Mouse (Mus musculus) hindbrain, embryonic 11.5 days (tissue): ENCODE measurements at regions not wholly inside any gene's neighbourhood (a gene's known extent, or its start where the extent isn't known, plus 50 kb on each side); places are given as distances from the start of the nearest gene placed in this dataset.

ENCODE experiments used
- ATAC-seq: fragments of 200-750 bp; cut with Nextera tagmentation; 2 replicates; pipeline ENCODE4 v1.8.0; 2017; ENCODE audit warnings: mild to moderate bottlenecking, moderate TSS enrichment, moderate library complexity; ENCODE audit not compliant: low FRiP score
- DNase-seq: peaks from one replicate; pipeline ENCODE4 v3.0.0-alpha.2; 2015; ENCODE audit warnings: low spot score
- H3K27ac ChIP-seq: fragments of 300-500 bp; sonication (generic); 2 replicates; pipeline ENCODE4 v1.5.1; 2014; ENCODE audit warnings: mild to moderate bottlenecking, low read depth, low read length
- H3K27me3 ChIP-seq: fragments of 300-500 bp; sonication (generic); 2 replicates; pipeline ENCODE4 v1.6.1; 2014; ENCODE audit warnings: mild to moderate bottlenecking, low read length, moderate library complexity, mixed read lengths; ENCODE audit not compliant: control insufficient read depth, insufficient read depth
- H3K36me3 ChIP-seq: fragments of 300-500 bp; sonication (generic); 2 replicates; pipeline ENCODE4 v1.6.1; 2014; ENCODE audit warnings: mild to moderate bottlenecking, low read length, moderate library complexity, mixed read lengths; ENCODE audit not compliant: control insufficient read depth, insufficient read depth
- H3K4me1 ChIP-seq: fragments of 300-500 bp; sonication (generic); replicated peaks from 2 replicates; pipeline ENCODE4 v1.6.1; 2014; ENCODE audit warnings: low read length, mixed read lengths; ENCODE audit not compliant: control insufficient read depth, insufficient read depth
- H3K4me2 ChIP-seq: fragments of 300-500 bp; sonication (generic); replicated peaks from 2 replicates; pipeline ENCODE4 v1.6.1; 2014; ENCODE audit warnings: mild to moderate bottlenecking, low read depth, low read length
- H3K4me3 ChIP-seq: fragments of 300-500 bp; sonication (generic); 2 replicates; pipeline ENCODE4 v1.5.1; 2014; ENCODE audit warnings: low read depth, low read length
- H3K9ac ChIP-seq: fragments of 300-500 bp; sonication (generic); 2 replicates; pipeline ENCODE4 v1.6.1; 2014; ENCODE audit warnings: low read depth, low read length
- H3K9me3 ChIP-seq: fragments of 300-500 bp; sonication (generic); 2 replicates; pipeline ENCODE4 v1.6.1; 2016; ENCODE audit warnings: low read length; ENCODE audit not compliant: control insufficient read depth
- WGBS: fragments of 180-500 bp; shearing (Covaris S2); extraction: QIAGEN DNeasy Blood & Tissue Kit; methylation state at CpG from one replicate; pipeline ENCODE4 v1.1.7; 2014; 5-methylcytosine and 5-hydroxymethylcytosine counted together

GRCm38 (mm10) chr15:54092386-54092785, 207.7 kb downstream of the Gm7489 start:
- no peak overlapping the region for H3K27ac ChIP-seq
- DNase-seq (no peak), ATAC-seq (no peak)
- no peaks in the 10 kb centered on the region for H3K4me1 ChIP-seq
- H3K4me3 ChIP-seq = no peak overlapping the region
- H3K4me2 ChIP-seq = no peak overlapping the region
- no peaks in the 10 kb centered on the region for H3K27me3 ChIP-seq
- WGBS = 89% methylated on average over 3 of the region's 3 CpGs
- H3K36me3 ChIP-seq = no peaks in the 10 kb centered on the region
- H3K9ac ChIP-seq = no peak overlapping the region
- no peaks in the 10 kb centered on the region for H3K9me3 ChIP-seq

- Histone ChIP-seq H3K4me3 (no peak overlapping the region), H3K36me3 (no peaks in the 10 kb centered on the region), H3K9ac (no peak overlapping the region), H3K9me3 (no peaks in the 10 kb centered on the region), H3K4me1 (no peaks in the 10 kb centered on the region), H3K27me3 (no peaks in the 10 kb centered on the region), H3K27ac (no peak overlapping the region), H3K4me2 (no peak overlapping the region)
- ATAC-seq = no peak
- DNase-seq = no peak
- WGBS = 80% methylated on average over 2 of the region's 2 CpGs
Observed at GRCm38 (mm10) chr15:54097498-54097897, 212.8 kb downstream of the Gm7489 start.

GRCm38 (mm10) chr15:54112406-54112805, 227.7 kb downstream of the Gm7489 start:
- Histone ChIP-seq H3K9me3 (no peaks in the 10 kb centered on the region), H3K36me3 (no peaks in the 10 kb centered on the region), H3K27ac (no peak overlapping the region), H3K9ac (no peak overlapping the region), H3K4me1 (no peaks in the 10 kb centered on the region), H3K27me3 (no peaks in the 10 kb centered on the region), H3K4me3 (no peak overlapping the region), H3K4me2 (no peak overlapping the region)
- ATAC-seq (no peak), DNase-seq (no peak)
- WGBS = 69% methylated on average over 2 of the region's 2 CpGs

GRCm38 (mm10) chr15:54114096-54114512, 229.4 kb downstream of the Gm7489 start:
- no peak for DNase-seq
- no peaks in the 10 kb centered on the region for H3K27me3 ChIP-seq
- H3K9ac ChIP-seq = no peak overlapping the region
- 75% methylated on average over 5 of the region's 5 CpGs for WGBS
- H3K4me2 ChIP-seq = no peak overlapping the region
- no peaks in the 10 kb centered on the region for H3K36me3 ChIP-seq
- H3K27ac ChIP-seq = no peak overlapping the region
- no peaks in the 10 kb centered on the region for H3K4me1 ChIP-seq
- ATAC-seq = no peak
- H3K4me3 ChIP-seq = no peak overlapping the region
- H3K9me3 ChIP-seq = no peaks in the 10 kb centered on the region

- no peak for ATAC-seq
- H3K36me3 ChIP-seq = no peaks in the 10 kb centered on the region
- H3K9me3 ChIP-seq = no peaks in the 10 kb centered on the region
- H3K4me2 ChIP-seq = no peak overlapping the region
- H3K27ac ChIP-seq = no peak overlapping the region
- no peak for DNase-seq
- no peaks in the 10 kb centered on the region for H3K4me1 ChIP-seq
- WGBS = 84% methylated on average over 5 of the region's 5 CpGs
- no peak overlapping the region for H3K4me3 ChIP-seq
- H3K27me3 ChIP-seq = no peaks in the 10 kb centered on the region
- no peak overlapping the region for H3K9ac ChIP-seq
Observed at GRCm38 (mm10) chr15:54117967-54118538, 233.3 kb downstream of the Gm7489 start.

- no peak overlapping the region for H3K4me3 ChIP-seq
- DNase-seq (no peak), ATAC-seq (no peak)
- no peak overlapping the region for H3K27ac ChIP-seq
- no peak overlapping the region for H3K9ac ChIP-seq
- no peaks in the 10 kb centered on the region for H3K36me3 ChIP-seq
- no peak overlapping the region for H3K4me2 ChIP-seq
- H3K9me3 ChIP-seq = no peaks in the 10 kb centered on the region
- WGBS = 92% methylated on average over 3 of the region's 3 CpGs
- no peaks in the 10 kb centered on the region for H3K27me3 ChIP-seq
- H3K4me1 ChIP-seq = no peaks in the 10 kb centered on the region
Observed at GRCm38 (mm10) chr15:54120456-54120855, 235.8 kb downstream of the Gm7489 start.

GRCm38 (mm10) chr15:54164350-54164749, 279.6 kb downstream of the Gm7489 start:
- WGBS = 76% methylated on average over 1 of the region's 1 CpGs
- Histone ChIP-seq H3K36me3 (no peaks in the 10 kb centered on the region), H3K4me3 (no peak overlapping the region), H3K27ac (no peak overlapping the region), H3K9ac (no peak overlapping the region), H3K4me1 (no peaks in the 10 kb centered on the region), H3K27me3 (no peaks in the 10 kb centered on the region), H3K4me2 (no peak overlapping the region), H3K9me3 (no peaks in the 10 kb centered on the region)
- ATAC-seq = no peak
- DNase-seq = no peak

- no peak overlapping the region for H3K4me2 ChIP-seq
- no peaks in the 10 kb centered on the region for H3K36me3 ChIP-seq
- H3K4me1 ChIP-seq = no peaks in the 10 kb centered on the region
- WGBS = 90% methylated on average over 3 of the region's 3 CpGs
- H3K9ac ChIP-seq = no peak overlapping the region
- no peaks in the 10 kb centered on the region for H3K27me3 ChIP-seq
- no peak overlapping the region for H3K27ac ChIP-seq
- ATAC-seq (no peak), DNase-seq (no peak)
- H3K4me3 ChIP-seq = no peak overlapping the region
- H3K9me3 ChIP-seq = no peaks in the 10 kb centered on the region
Observed at GRCm38 (mm10) chr15:54167842-54168361, 283.2 kb downstream of the Gm7489 start.

GRCm38 (mm10) chr15:54177221-54177620, 292.5 kb downstream of the Gm7489 start:
- 87% methylated on average over 2 of the region's 2 CpGs for WGBS
- H3K9ac ChIP-seq = no peak overlapping the region
- no peaks in the 10 kb centered on the region for H3K27me3 ChIP-seq
- no peaks in the 10 kb centered on the region for H3K36me3 ChIP-seq
- no peak overlapping the region for H3K4me3 ChIP-seq
- H3K4me2 ChIP-seq = no peak overlapping the region
- H3K27ac ChIP-seq = no peak overlapping the region
- DNase-seq = no peak
- no peak for ATAC-seq
- H3K9me3 ChIP-seq = no peaks in the 10 kb centered on the region
- no peaks in the 10 kb centered on the region for H3K4me1 ChIP-seq
